In genomic region chr8:57611419-57611977, GRCm38 (mm10) we compare ENCODE assay signal across 13 mouse cellular contexts. TPM values are rescaled to one million over a fixed set of nuclear protein-coding genes. Genes with fewer than 3 reads are reported as not detected.
DNase-seq lines count a peak whose midpoint lies in the region; ATAC-seq and TF ChIP-seq lines count a peak whose summit lies in the region.
"Had no signal": no experiment of that assay in that cellular context is flagged by ENCODE, and none has a peak within 500 bp of the region (broad histone marks: within the 10 kb centered on the region; RNA-seq: fewer than 3 reads in every experiment).

No protein-coding gene starts in this region.

- no peaks in the 10 kb centered on the region for H3K9me3 ChIP-seq in embryonic facial prominence, embryonic 15.5 days (replicated peaks)
- H3K9me3 ChIP-seq: embryonic facial prominence, embryonic 12.5 days; hindbrain, embryonic 15.5 days; neural tube, embryonic 12.5 days had no signal

- no peaks in the 10 kb centered on the region for H3K27me3 ChIP-seq in embryonic facial prominence, embryonic 15.5 days
- H3K27me3 ChIP-seq: embryonic facial prominence, embryonic 12.5 days; hindbrain, embryonic 15.5 days; neural tube, embryonic 12.5 days had no signal

- no peak for TF ChIP-seq CTCF in layer of hippocampus, adult 2 months (conservative IDR thresholded peaks at IDR 0.05)

- ATAC-seq in cerebellum, adult (ENCODE audit: insufficient number of reproducible peaks, low FRiP score, low TSS enrichment): peak; percentile 23; the same call in 1 of the 2 replicates
- ATAC-seq in embryonic facial prominence, embryonic 15.5 days (ENCODE audit: insufficient number of reproducible peaks, low FRiP score, low TSS enrichment, low read depth): 0 out of 2 replicates have a peak, but pooled peaks have one; percentile 52
- ATAC-seq in megakaryocyte, adult 5-6 weeks (ENCODE audit: poor library complexity, severe bottlenecking): peak; percentile 24

- peaks cover 22% of the 10 kb centered on the region for H3K4me1 ChIP-seq in embryonic facial prominence, embryonic 15.5 days

- H3K4me3 ChIP-seq in layer of hippocampus, adult 2 months: no peak overlapping the region
- H3K4me3 ChIP-seq in embryonic facial prominence, embryonic 15.5 days (replicated peaks): no peak overlapping the region
- H3K4me3 ChIP-seq: embryonic facial prominence, embryonic 12.5 days; hindbrain, embryonic 15.5 days; neural tube, embryonic 12.5 days had no signal

- no peak for DNase-seq in cerebellum, adult 18-20 months
- DNase-seq in layer of hippocampus, adult 2 months (ENCODE audit: low spot score in 2 of 2): no peak
- no peak for DNase-seq in layer of hippocampus, adult 11-12 months (ENCODE audit: low spot score)
- no peak for DNase-seq in urinary bladder, postnatal 14 days (ENCODE audit: low spot score)
- DNase-seq in spleen, adult 12 weeks (ENCODE audit: low spot score): no peak
- DNase-seq: spleen, adult 18-20 months had no signal

- 32% methylated on average over 7 of the region's 7 CpGs for WGBS in embryonic facial prominence, embryonic 15.5 days

- 0 out of 2 replicates have a peak overlapping the region, but pooled peaks have one; percentile 14 for H3K27ac ChIP-seq in layer of hippocampus, adult 2 months
- H3K27ac ChIP-seq in embryonic facial prominence, embryonic 15.5 days (replicated peaks): no peak overlapping the region
- H3K27ac ChIP-seq: embryonic facial prominence, embryonic 12.5 days; hindbrain, embryonic 15.5 days; liver, embryonic 14.5 days; neural tube, embryonic 12.5 days had no signal

- H3K4me2 ChIP-seq in embryonic facial prominence, embryonic 15.5 days (replicated peaks): no peak overlapping the region
- H3K4me2 ChIP-seq: embryonic facial prominence, embryonic 12.5 days; hindbrain, embryonic 15.5 days; neural tube, embryonic 12.5 days had no signal

- no peaks in the 10 kb centered on the region for H3K36me3 ChIP-seq in embryonic facial prominence, embryonic 15.5 days
- H3K36me3 ChIP-seq: embryonic facial prominence, embryonic 12.5 days; hindbrain, embryonic 15.5 days; neural tube, embryonic 12.5 days had no signal

- no peak overlapping the region for H3K9ac ChIP-seq in embryonic facial prominence, embryonic 15.5 days
- H3K9ac ChIP-seq: embryonic facial prominence, embryonic 12.5 days; hindbrain, embryonic 15.5 days; liver, embryonic 14.5 days; neural tube, embryonic 12.5 days had no signal

RNA-seq across cellular contexts. Expression of gene Galnt7, which starts 41.3 kb away (rescaled TPM):
- 10 to 100 TPM in 1 of 2 experiments, 1 to 10 TPM in 1; 9.7 to 11.4 TPM for total RNA-seq in layer of hippocampus, adult 2 months (2021)
- 14.1 and 14.6 TPM in 2 replicates for polyA plus RNA-seq in embryonic facial prominence, embryonic 15.5 days (2015; fragmentation: Nextera tagmentation; extraction: Ambion mirVana)
- total RNA-seq in megakaryocyte, adult 5-6 weeks (2015): 12.3 and 16.4 TPM in 2 replicates
- 13.0 and 18.1 TPM in 2 replicates for total RNA-seq in megakaryocyte, adult 5-6 weeks (2017)
